Mouse (Mus musculus) fat pad, adult 2 months (tissue): Measurements from ENCODE around the gene Slc22a29.
"Not testable (repeated sequence)": the region's sequence is repeated elsewhere in the genome, so short reads cannot be mapped to it uniquely, and the experiment has no call there.

Source experiments
- DNase-seq: peaks from one replicate; pipeline ENCODE4 v3.0.0-alpha.2; 2011; ENCODE audit warnings: low read depth, low spot score; ENCODE audit errors: extremely low read depth

Slc22a29 gene

DNA sequence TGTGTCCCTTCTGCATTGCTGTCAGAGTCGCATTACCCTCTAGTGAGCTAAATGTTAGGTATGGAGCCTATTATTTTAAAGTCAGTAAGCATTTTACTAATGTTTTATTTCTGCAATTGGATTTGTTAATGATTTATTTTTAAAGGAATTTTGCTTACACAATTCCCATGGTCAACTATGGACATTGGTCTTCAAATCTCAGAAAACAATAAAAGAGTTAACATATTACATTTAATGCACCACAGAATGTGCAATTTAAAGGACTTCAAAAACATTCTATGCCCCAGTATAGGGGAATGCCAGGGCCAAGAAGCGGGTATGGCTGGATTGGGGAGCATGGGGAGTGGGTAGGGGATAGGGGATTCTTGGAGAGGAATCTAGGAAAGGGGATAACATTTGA is at the start of gene Slc22a29:
TSS of gene Slc22a29 (minus strand) at position 101 of the 400 bp plus-strand sequence.
- no peak for DNase-seq

DNA sequence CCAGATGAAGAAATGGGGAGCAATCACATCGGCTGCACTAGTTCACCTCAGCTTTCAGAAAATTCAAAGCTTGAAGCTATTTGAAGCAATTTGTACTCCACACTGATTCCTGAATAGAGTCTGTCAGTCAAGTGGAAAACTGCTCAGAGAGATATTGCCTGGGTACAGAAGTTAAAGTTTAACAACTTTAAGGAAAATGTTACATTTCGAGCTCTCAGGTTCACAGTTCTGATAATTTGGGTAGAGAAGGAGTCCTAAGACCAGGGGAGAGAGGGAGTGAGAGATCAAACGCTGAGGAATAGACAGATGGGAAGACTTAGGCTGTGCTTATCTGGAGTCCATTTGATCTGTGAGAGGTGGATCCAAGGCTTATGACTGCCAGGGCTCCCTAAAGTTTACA is 46.6 kb upstream of the Slc22a29 start:
- DNase-seq: no peak

DNA sequence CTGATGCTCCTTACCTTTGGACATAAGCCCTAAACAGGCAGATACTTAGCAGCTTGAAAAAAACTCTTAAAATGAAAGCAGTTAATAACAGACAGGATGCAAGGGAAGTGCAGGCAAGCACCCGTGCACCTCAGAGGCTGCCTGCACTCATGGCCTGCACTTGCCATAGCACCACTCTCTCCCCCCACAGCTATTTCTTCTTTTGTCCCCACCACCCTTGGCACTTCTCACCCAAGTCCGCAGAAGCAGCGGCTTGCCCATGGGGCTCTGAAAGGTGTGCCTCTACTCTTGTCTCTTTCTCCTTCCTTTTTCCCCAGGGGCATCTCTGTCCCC is 34.0 kb upstream of the Slc22a29 start:
- no peak for DNase-seq

DNA sequence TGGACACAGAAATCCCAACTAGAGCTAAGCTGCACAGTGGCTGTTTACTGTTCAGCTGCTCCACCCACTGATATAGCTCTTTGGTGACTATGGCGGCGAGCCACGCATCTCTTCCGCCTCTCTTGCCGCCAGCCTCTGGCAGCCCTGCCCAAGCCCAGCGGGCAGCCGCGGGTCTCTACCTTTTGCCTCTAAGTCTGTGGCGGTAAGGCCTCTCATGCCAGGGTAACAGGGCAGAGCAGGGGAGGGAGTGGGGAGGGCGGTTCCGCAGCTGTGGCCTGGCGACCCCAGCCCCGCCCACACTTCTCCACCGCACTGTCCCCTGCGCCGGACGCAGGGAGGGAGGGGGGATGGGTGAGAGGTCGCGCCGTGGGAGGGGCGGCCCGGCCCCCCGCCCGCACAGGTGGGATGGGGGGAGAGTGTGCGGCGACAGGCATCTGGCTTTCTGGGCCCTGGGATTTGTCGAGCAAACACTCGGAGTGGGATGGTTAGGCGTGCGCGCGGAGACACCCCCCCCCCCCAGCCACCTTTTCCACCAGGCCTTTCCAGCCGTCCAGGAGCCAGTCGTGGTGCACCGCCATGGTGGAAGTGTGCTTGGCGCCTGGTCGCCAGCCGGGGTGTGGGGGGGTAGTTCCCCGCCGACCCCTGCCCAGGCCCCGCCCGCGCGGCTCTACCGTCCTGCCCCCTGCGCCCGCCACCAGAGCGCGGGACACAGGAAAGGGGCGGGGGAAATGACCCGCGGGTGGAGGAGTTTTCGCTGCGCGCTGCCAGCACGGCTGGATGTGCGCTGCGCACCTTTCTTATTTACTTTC is 33.4 kb upstream of the Slc22a29 start:
- no peak for DNase-seq

DNA sequence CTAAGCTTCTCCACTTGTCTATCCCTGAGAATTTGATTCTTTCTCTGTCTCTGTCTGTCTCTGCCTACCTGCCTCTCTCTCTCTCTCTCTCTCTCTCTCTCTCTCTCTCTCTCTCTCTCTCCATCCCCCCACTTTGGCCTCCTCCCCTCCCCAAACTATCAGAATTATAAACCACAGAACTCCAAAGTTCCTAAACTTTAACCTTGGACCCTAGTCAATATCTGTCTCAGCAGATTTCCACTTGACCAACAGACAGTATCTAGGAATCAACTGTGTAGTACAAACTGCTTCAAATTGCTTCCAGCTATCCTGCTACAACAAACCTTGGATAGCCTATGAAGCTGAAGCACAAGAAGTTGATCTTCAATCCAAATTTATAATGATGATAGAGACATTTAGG is 10.2 kb upstream of the Slc22a29 start:
- no peak for DNase-seq

DNA sequence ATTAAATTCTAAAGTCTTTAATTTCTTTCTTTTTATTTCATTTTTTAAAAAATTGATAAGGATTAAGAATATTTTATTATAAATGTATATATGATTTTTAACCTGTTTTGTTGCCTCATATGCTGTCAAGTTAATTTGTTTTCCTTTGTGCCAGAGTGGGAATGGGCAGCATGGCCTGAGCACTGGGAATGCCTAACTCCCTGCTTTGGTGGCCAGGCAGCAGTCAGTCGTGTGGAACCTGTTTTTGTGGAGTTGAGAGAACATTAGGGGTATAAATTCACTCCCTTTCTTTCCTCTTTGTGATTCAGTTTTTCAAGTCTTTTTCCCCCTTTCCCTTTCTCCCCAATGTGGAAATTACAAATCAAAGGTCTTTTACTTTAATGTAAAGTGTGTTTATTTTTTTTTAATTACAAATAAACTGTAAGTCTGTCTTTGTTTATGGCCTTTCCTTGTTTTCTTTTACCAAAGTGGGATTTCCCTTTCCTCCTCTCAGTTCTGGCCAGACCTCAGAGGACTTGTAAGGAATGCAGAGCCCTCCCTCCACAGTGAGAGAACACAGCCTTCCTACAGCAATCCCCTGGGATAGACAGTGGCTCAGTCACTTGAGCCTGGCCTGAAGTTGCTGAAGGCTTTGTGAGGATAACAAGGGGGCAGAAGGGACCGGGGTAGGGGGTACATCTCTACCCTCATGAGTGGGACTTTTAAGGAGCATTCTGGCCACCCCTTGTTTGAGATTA is 69.7 kb downstream of the Slc22a29 start:
- no peak for DNase-seq

DNA sequence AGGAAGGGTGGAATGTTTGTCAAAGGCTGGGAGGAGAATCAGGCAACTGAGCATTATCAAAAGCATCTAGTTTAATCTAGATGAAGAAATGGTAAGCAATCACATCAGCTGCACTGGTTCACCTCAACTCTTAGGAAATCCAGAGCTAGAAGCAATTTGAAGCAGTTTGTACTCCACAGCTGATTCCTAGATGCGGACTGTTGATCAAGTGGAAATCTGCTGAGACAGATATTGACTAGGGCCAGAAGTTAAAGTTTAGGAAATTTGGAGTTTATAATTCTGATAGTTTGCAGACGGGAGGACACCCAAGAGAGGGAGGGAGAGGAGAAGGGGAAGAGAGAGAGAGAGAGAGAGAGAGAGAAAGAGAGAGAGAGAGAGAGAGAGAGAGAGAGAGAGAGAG is 76.0 kb downstream of the Slc22a29 start:
- DNase-seq: not testable (repeated sequence)

DNA sequence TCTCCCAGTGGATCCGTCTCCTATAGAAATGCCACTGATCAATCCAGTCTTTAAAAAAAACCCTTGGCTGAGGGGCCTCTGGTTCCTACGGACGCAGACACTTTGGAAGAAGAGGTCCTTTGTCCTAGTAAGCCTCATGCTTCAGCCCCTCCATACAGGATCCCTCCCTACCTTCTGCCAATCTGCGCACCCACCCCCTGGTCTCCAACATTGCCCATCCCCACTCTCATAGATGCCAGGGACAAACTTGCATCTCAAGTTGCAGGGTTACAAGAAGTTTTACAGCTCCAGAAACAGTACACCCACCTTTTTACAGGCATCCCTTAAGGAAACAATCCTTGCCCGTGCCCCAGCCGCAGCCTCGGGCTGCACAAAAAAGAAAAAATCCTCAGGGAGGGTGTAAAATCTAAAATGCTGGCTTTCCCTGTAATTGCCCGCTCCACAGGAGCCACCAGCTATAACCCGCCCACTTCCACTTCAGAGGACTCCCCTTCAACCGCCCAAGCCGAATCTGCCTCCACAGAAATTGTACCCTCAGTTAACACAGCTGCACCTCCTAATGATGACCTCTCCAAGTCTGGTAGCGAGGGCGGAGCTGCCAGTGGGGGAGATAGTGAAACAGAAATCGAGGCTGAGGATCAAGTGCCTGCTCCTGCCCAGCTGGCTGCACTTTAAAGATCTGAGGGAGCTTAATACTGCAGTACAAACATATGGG is 84.4 kb downstream of the Slc22a29 start:
- not testable (repeated sequence) for DNase-seq

DNA sequence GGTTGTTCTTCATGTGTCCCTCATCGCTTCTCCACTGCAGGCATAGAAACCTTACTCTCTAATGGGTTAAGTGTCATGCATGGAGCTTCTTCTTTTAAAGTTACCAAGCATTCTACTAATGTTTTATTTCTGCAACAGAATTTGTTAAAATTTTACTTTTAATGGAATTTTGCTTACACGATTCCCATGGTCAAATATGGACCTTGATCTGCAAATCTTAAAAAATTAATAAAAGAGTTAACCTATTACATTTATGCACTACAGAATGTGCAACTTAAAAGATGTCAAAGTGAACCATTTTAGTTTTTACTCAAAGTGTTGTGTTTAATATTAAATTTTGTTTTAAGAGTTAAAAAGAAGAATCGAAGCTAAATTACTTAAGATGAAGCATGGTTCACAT is 86.8 kb downstream of the Slc22a29 start, which contains the start of gene Slc22a28:
TSS of gene Slc22a28 (minus strand) at position 102 of the 400 bp plus-strand sequence.
- DNase-seq: not testable (repeated sequence)
